Mouse (Mus musculus) heart, postnatal 14 days (tissue): Measurements from ENCODE around the gene Mapk12. TPM values are rescaled to one million over a fixed set of nuclear protein-coding genes. Genes with fewer than 3 reads are reported as not detected.

Experiments used
- DNase-seq, 2 experiments: peaks; one replicate each; pipeline ENCODE4 v3.0.0; 2021 to 2022
- intact Hi-C: fragments of 180-260 bp; cut with DNase I; formaldehyde crosslinking; loops from one replicate; pipeline ENCODE4 v1.15.1; 2025
- long read RNA-seq, 2 experiments: library from polyadenylated mRNA; stranded (forward); transcript quantifications; one replicate each; pipeline ENCODE4 v2.0.0; 2021
- total RNA-seq, 2 experiments: library from RNA; stranded (reverse); gene quantifications; 2 replicates each; pipeline ENCODE4 v1.2.3; 2021

Mapk12 gene
- total RNA-seq, result 10 to 100 TPM; 16.8 to 18.7 TPM
- long read RNA-seq, experiment 1, transcript Mapk12-201 (12 exons, 1,808 nt), result major isoform, 5 of 21 reads
- long read RNA-seq, experiment 1, partial matches to known transcripts, result 7 of 21 reads
- long read RNA-seq, experiment 1, other reads (novel, unspliced or antisense), result 7 of 21 reads
- long read RNA-seq, experiment 2, transcript Mapk12-201 (12 exons, 1,808 nt), result major isoform, 18 of 36 reads
- long read RNA-seq, experiment 2, partial matches to known transcripts, result 6 of 36 reads
- long read RNA-seq, experiment 2, other reads (novel, unspliced or antisense), result 8 of 36 reads

- peak; percentile 72 to 76 for DNase-seq
- intact Hi-C loops, result no loop called here
Measured at GRCm38 (mm10) chr15:89140659-89141252, at the start of gene Mapk12. TSS of gene Mapk12 (minus strand) at chr15:89140703.

- intact Hi-C loops, result no loop called here
- DNase-seq, result no peak
Measured at GRCm38 (mm10) chr15:89184937-89185227, 44.4 kb upstream of the Mapk12 start.

GRCm38 (mm10) chr15:89184141-89184936 is 43.8 kb upstream of the Mapk12 start:
- intact Hi-C loops, result no loop called here
- no peak for DNase-seq

- intact Hi-C loops, result loop anchor here (1.0 to 2.0 kb wide), 2 partner anchors 14 to 25 kb away; partner anchors contain the start of gene Dennd6b
- DNase-seq, result no peak
Measured at GRCm38 (mm10) chr15:89182842-89183241, 42.3 kb upstream of the Mapk12 start.

GRCm38 (mm10) chr15:89182328-89182741 is 41.8 kb upstream of the Mapk12 start:
- intact Hi-C loops, result loop anchor here (1.0 to 2.0 kb wide), 2 partner anchors 14 to 26 kb away; partner anchors contain the start of gene Dennd6b

GRCm38 (mm10) chr15:89181561-89182270 is 41.2 kb upstream of the Mapk12 start:
- intact Hi-C loops, result loop anchor here (1.0 to 2.0 kb wide), 2 partner anchors 15 to 27 kb away; partner anchors contain the start of gene Dennd6b

More at GRCm38 (mm10) chr15:89182328-89182741, 41.8 kb upstream of the Mapk12 start:
- peak in 1 of 2 experiments; percentile 71 for DNase-seq

GRCm38 (mm10) chr15:89180571-89181229 is 40.2 kb upstream of the Mapk12 start, which contains the start of gene Plxnb2:
TSS of gene Plxnb2 (minus strand) at chr15:89180788.
- DNase-seq, result peak; percentile 85 to 88
- intact Hi-C loops, result no loop called here

More at GRCm38 (mm10) chr15:89181561-89182270, 41.2 kb upstream of the Mapk12 start:
- DNase-seq, result no peak

GRCm38 (mm10) chr15:89180081-89180541 is 39.6 kb upstream of the Mapk12 start:
- DNase-seq, result peak; percentile 43 to 51
- intact Hi-C loops, result no loop called here

- DNase-seq, result no peak
- intact Hi-C loops, result no loop called here
Measured at GRCm38 (mm10) chr15:89179630-89179964, 39.1 kb upstream of the Mapk12 start.

GRCm38 (mm10) chr15:89178954-89179629 is 38.6 kb upstream of the Mapk12 start:
- DNase-seq, result peak; percentile 75 to 82
- intact Hi-C loops, result no loop called here

- DNase-seq, result peak in 1 of 2 experiments; percentile 49
- intact Hi-C loops, result no loop called here
Measured at GRCm38 (mm10) chr15:89178260-89178860, 37.9 kb upstream of the Mapk12 start.

- intact Hi-C loops, result no loop called here
Measured at GRCm38 (mm10) chr15:89177576-89178259, 37.2 kb upstream of the Mapk12 start.

GRCm38 (mm10) chr15:89177121-89177520 is 36.6 kb upstream of the Mapk12 start:
- intact Hi-C loops, result no loop called here
- DNase-seq, result peak; percentile 89 to 94

More at GRCm38 (mm10) chr15:89177576-89178259, 37.2 kb upstream of the Mapk12 start:
- no peak for DNase-seq

- intact Hi-C loops, result no loop called here
- no peak for DNase-seq
Measured at GRCm38 (mm10) chr15:89175411-89176155, 35.1 kb upstream of the Mapk12 start.

- DNase-seq, result no peak
- intact Hi-C loops, result no loop called here
Measured at GRCm38 (mm10) chr15:89174889-89175339, 34.4 kb upstream of the Mapk12 start.

- intact Hi-C loops, result no loop called here
- peak; percentile 56 to 70 for DNase-seq
Measured at GRCm38 (mm10) chr15:89173906-89174214, 33.4 kb upstream of the Mapk12 start.
